Mouse (Mus musculus): ENCODE results near the gene Hira. TPM values are rescaled to one million over a fixed set of nuclear protein-coding genes. Genes with fewer than 3 reads are reported as not detected.

Hira gene
- total and polyA plus RNA-seq, 3 experiments: 33.0 to 49.6 (median 37.9) TPM

DNA sequence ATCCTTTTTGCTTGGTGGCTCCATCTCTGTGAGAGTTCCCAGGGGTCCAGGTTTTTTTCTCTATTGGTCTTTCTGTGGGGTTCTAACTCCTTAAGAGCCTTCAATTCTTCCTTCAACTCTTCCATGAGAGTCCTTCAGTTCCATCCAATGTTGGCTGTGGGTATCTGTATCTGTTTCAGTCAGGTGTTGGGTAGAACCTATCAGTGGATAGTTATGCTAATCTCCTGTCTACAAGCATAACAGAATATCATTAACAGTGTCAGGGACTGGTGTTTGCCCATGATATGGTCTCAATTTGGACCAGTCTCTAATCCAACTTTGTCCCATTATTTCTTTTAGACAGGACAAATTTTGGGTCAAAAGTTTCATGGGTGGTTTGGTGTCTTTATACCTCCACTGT, 137.8 kb downstream of the Hira start:
- no peak for DNase-seq

Other genes starting within 250 kb of the Hira start
- 10 to 100 TPM; 12.6 to 12.9 TPM for gene Sept5, start 247.1 kb upstream of the Hira start, total RNA-seq (2021)
- 8.0 and 9.1 TPM in 2 replicates for gene Sept5, start 247.1 kb upstream of the Hira start, polyA plus RNA-seq (2012; rRNA removed)
- 10 to 100 TPM in 1 of 2 experiments, 1 to 10 TPM in 1; 3.5 to 16.9 TPM for gene Cldn5, start 100.2 kb upstream of the Hira start, total RNA-seq (2021)
- gene Cldn5, start 100.2 kb upstream of the Hira start, polyA plus RNA-seq (2012; rRNA removed): 68.7 and 108 TPM in 2 replicates
- gene Ufd1, start 65.3 kb upstream of the Hira start, total RNA-seq (2021): 100 to 1,000 TPM; 102 to 115 TPM
- 19.9 and 27.1 TPM in 2 replicates for gene Ufd1, start 65.3 kb upstream of the Hira start, polyA plus RNA-seq (2012; rRNA removed)
- 1 to 10 TPM; 5.8 to 8.7 TPM for gene Cdc45, start 65.0 kb upstream of the Hira start, total RNA-seq (2021)
- 4.8 and 5.7 TPM in 2 replicates for gene Cdc45, start 65.0 kb upstream of the Hira start, polyA plus RNA-seq (2012; rRNA removed)
- gene 2510002D24Rik, start 40.5 kb upstream of the Hira start, total RNA-seq (2021): 10 to 100 TPM; 14.0 to 18.6 TPM
- gene 2510002D24Rik, start 40.5 kb upstream of the Hira start, polyA plus RNA-seq (2012; rRNA removed): 61.3 and 69.2 TPM in 2 replicates
- gene Gm28539, start 40.5 kb upstream of the Hira start, total RNA-seq (2021): 1 to 10 TPM; 4.6 to 7.5 TPM
- 0.47 and 0.51 TPM in 2 replicates for gene Gm28539, start 40.5 kb upstream of the Hira start, polyA plus RNA-seq (2012; rRNA removed)
- 10 to 100 TPM; 60.9 to 61.2 TPM for gene Mrpl40, start 175 bp upstream of the Hira start, total RNA-seq (2021)
- 9.0 TPM in 2 replicates for gene Mrpl40, start 175 bp upstream of the Hira start, polyA plus RNA-seq (2012; rRNA removed)

Data from adrenal gland, adult 2 months (tissue).